Mouse (Mus musculus) telencephalon, adult 2 months (tissue): ENCODE results near the gene Irgm2.
A peak's percentile ranks its signal among the peaks of the same experiment; 100 is the strongest.
"Not testable (repeated sequence)": the region's sequence is repeated elsewhere in the genome, so short reads cannot be mapped to it uniquely, and the experiment has no call there.

Source experiments
- DNase-seq: peaks from one replicate; pipeline ENCODE4 v3.0.0-alpha.2; 2011; ENCODE audit warnings: low read depth, low spot score

Irgm2 gene

GRCm38 (mm10) chr11:58199229-58200037, at the start of gene Irgm2, which contains the start of gene Igtp:
TSS of gene Irgm2 (plus strand) at chr11:58199618.
TSS of gene Igtp (plus strand) at chr11:58199556.
- not testable (repeated sequence) for DNase-seq

GRCm38 (mm10) chr11:58155458-58155857, 44.0 kb upstream of the Irgm2 start:
- DNase-seq, result no peak

- DNase-seq, result no peak
Observed at GRCm38 (mm10) chr11:58156871-58157270, 42.5 kb upstream of the Irgm2 start.

- DNase-seq, result no peak
Observed at GRCm38 (mm10) chr11:58165072-58165471, 34.3 kb upstream of the Irgm2 start.

- no peak for DNase-seq
Observed at GRCm38 (mm10) chr11:58167822-58168166, 31.6 kb upstream of the Irgm2 start.

GRCm38 (mm10) chr11:58168167-58168915, 31.1 kb upstream of the Irgm2 start, which contains the start of gene Gemin5:
TSS of gene Gemin5 (minus strand) at chr11:58168539.
- DNase-seq, result peak; percentile 68

GRCm38 (mm10) chr11:58169666-58170065, 29.8 kb upstream of the Irgm2 start:
- no peak for DNase-seq

GRCm38 (mm10) chr11:58171459-58172091, 27.8 kb upstream of the Irgm2 start, which contains the start of gene Mrpl22:
TSS of gene Mrpl22 (plus strand) at chr11:58171661.
- peak; percentile 90 for DNase-seq

- peak; percentile 92 for DNase-seq
Observed at GRCm38 (mm10) chr11:58179563-58179962, 19.9 kb upstream of the Irgm2 start.

GRCm38 (mm10) chr11:58179986-58180385, 19.4 kb upstream of the Irgm2 start:
- DNase-seq, result not testable (repeated sequence)

- DNase-seq, result no peak
Observed at GRCm38 (mm10) chr11:58180756-58181155, 18.7 kb upstream of the Irgm2 start.

GRCm38 (mm10) chr11:58183579-58183978, 15.8 kb upstream of the Irgm2 start:
- no peak for DNase-seq

- no peak for DNase-seq
Observed at GRCm38 (mm10) chr11:58189675-58190074, 9.7 kb upstream of the Irgm2 start.

GRCm38 (mm10) chr11:58193326-58193725, 6.1 kb upstream of the Irgm2 start:
- no peak for DNase-seq

GRCm38 (mm10) chr11:58193860-58194520, 5.4 kb upstream of the Irgm2 start:
- DNase-seq, result no peak

GRCm38 (mm10) chr11:58198663-58199062, 755 bp upstream of the Irgm2 start:
- no peak for DNase-seq

GRCm38 (mm10) chr11:58200226-58200625, 808 bp downstream of the Irgm2 start:
- no peak for DNase-seq

GRCm38 (mm10) chr11:58201052-58201451, 1.6 kb downstream of the Irgm2 start:
- no peak for DNase-seq

GRCm38 (mm10) chr11:58210321-58210886, 11.0 kb downstream of the Irgm2 start:
- DNase-seq, result no peak

- no peak for DNase-seq
Observed at GRCm38 (mm10) chr11:58211062-58211681, 11.8 kb downstream of the Irgm2 start.

- no peak for DNase-seq
Observed at GRCm38 (mm10) chr11:58211682-58212067, 12.3 kb downstream of the Irgm2 start.
